Mouse (Mus musculus) C2C12 (cell line): Measurements from ENCODE around the gene Ccdc186.

Experiments used
- CEBPB ChIP-seq: IDR thresholded peaks from one replicate; pipeline ENCODE4 v1.6.1; 2011; ENCODE audit warnings: low read depth, mild to moderate bottlenecking, control low read depth, moderate library complexity
- CTCF ChIP-seq: IDR thresholded peaks from one replicate; pipeline ENCODE4 v1.5.1; 2011; ENCODE audit not compliant: control insufficient read depth, insufficient read depth, insufficient read length
- MYOG ChIP-seq: IDR thresholded peaks from one replicate; pipeline ENCODE4 v1.6.1; 2011; ENCODE audit not compliant: control insufficient read depth, insufficient read length; ENCODE audit errors: extremely low read depth
- USF1 ChIP-seq: IDR thresholded peaks from one replicate; pipeline ENCODE4 v1.6.1; 2011; ENCODE audit warnings: low read depth, mild to moderate bottlenecking, control low read depth, moderate library complexity

DNA sequence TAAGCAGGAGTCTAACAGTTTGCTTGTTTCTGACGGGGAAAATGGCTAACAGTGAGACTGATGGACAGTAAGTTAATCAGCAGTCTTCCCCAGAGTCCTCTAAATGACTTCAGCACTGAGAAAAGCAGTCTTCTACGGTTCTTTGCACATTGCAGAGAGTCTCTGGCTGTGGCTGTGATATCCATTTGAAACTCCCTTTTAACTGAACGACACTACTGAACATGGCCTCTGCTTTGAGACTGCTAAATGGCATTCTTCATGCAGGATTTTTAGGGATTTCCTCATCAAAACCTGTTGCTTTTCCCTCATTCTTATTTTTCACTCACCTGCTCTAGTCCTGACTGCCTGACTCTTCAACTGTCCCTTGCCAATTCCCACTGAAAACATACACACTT, 19.6 kb downstream of the Ccdc186 start:
- TF ChIP-seq CTCF (no peak), CEBPB (no peak), USF1 (no peak), MYOG (no peak)
